Mouse (Mus musculus) MEL (cell line): ENCODE results near the gene Timm8b.

Experiments
- CHD2 ChIP-seq: IDR thresholded peaks from 2 replicates; pipeline ENCODE4 v1.6.1; 2011; ENCODE audit warnings: low read length, improper control_type of control experiment
- ELF1 ChIP-seq: IDR thresholded peaks from 2 replicates; pipeline ENCODE4 v1.6.1; 2014; ENCODE audit warnings: low read depth, mild to moderate bottlenecking, inconsistent platforms, low read length, improper control_type of control experiment, moderate library complexity
- HCFC1 ChIP-seq: IDR thresholded peaks from 2 replicates; pipeline ENCODE4 v1.6.1; 2012; ENCODE audit warnings: low read depth, mild to moderate bottlenecking, inconsistent platforms, low read length, improper control_type of control experiment, moderate library complexity
- MEF2A ChIP-seq: IDR thresholded peaks from 2 replicates; pipeline ENCODE4 v1.6.1; 2014; ENCODE audit warnings: low read depth, mild to moderate bottlenecking, inconsistent platforms, low read length, improper control_type of control experiment; ENCODE audit not compliant: poor library complexity, insufficient replicate concordance, severe bottlenecking; ENCODE audit errors: extremely low read depth
- TAL1 ChIP-seq: IDR thresholded peaks from 2 replicates; pipeline ENCODE4 v1.6.1; 2012; ENCODE audit warnings: mild to moderate bottlenecking, inconsistent platforms, low read length, moderate library complexity, mixed read lengths

GRCm38 (mm10) chr9:50586955-50587354 lies 16.8 kb upstream of the Timm8b start:
- no peak for TF ChIP-seq MEF2A
- TF ChIP-seq HCFC1, result no peak
- no peak for TF ChIP-seq CHD2
- no peak for TF ChIP-seq ELF1
- TF ChIP-seq TAL1, result no peak
